Mouse (Mus musculus) brain, embryonic 18.5 days (tissue): ENCODE data around the gene Gdf3.
A peak's percentile ranks its signal among the peaks of the same experiment; 100 is the strongest.

Experiments
- DNase-seq: peaks from one replicate; pipeline ENCODE4 v3.0.0-alpha.2; 2012; ENCODE audit warnings: low read depth, low spot score

Gene Gdf3

DNA sequence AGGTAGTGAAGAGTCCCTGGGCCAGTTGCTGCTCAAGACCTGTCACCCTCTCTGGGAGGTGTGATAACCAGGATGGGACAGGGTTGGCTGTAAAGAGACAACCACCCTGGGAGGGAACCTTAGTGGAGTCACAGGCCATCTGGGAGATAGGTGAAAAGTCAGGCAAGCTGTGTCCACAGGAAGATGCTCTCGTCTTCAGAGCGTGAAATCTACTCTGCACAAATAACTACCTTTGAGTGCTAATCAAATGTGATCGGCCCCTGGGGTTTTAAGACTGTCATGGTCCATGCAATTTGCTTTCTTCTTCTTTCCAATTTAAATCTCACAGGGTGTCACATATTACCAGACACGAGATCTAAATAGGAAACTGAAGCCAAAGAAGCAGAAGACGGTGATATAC lies 40.8 kb downstream of the Gdf3 start:
- no peak for DNase-seq

DNA sequence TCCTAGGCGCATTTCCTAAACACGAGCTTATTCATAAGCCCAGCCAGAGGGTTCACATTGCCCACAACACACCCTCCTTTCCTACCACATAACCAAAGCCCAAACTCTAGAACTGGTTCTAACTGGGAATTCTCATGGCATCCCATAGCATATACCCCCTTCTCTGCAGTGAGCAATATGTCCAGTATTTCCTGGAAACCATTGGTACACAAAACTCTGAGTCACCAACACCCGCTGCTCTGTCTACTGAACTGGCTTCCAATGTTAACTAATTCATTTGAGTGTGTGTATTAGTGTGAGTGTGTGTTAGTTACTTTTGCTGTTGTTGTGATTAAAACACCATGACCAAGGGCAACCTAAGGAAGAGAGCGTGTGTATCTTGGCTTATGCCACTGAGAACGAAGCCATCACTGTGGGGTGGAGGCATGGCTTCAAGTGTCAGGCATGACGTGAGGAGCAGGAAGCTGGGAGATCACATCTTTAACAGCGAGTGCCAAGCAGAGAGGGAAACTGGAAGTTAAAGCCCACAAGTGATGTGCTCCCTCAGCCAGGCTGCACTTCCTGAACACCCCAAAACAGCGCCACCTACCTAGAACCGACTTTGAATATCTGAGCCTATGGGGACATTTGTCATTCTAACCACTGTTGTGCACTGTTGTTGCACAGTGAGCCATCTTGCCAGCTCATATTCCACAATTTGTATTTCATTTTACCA lies 44.7 kb downstream of the Gdf3 start:
- no peak for DNase-seq

DNA sequence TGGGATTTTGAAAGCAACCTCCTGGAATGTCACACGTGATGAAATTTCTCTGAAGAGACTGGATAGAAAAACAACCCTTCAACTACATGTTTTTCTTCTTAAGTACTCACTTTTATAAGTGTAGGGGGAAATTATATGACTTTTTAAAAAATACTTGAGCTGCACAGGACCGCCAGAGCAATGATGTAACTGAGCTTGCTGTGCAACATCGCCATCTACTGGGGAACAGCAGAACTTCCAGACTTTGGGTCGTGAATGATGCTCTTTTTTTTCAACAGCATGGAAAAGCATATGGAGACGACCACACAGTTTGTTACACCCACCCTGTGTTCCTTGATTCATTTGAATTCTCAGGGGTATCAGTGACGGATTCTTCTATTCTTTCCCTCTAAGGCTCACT lies 47.4 kb downstream of the Gdf3 start:
- peak; percentile 40 for DNase-seq

- no peak for DNase-seq
Observed at GRCm38 (mm10) chr6:122561005-122561404, 48.9 kb downstream of the Gdf3 start.

- peak; percentile 66 for DNase-seq
Observed at GRCm38 (mm10) chr6:122560427-122560826, 49.5 kb downstream of the Gdf3 start.

DNA sequence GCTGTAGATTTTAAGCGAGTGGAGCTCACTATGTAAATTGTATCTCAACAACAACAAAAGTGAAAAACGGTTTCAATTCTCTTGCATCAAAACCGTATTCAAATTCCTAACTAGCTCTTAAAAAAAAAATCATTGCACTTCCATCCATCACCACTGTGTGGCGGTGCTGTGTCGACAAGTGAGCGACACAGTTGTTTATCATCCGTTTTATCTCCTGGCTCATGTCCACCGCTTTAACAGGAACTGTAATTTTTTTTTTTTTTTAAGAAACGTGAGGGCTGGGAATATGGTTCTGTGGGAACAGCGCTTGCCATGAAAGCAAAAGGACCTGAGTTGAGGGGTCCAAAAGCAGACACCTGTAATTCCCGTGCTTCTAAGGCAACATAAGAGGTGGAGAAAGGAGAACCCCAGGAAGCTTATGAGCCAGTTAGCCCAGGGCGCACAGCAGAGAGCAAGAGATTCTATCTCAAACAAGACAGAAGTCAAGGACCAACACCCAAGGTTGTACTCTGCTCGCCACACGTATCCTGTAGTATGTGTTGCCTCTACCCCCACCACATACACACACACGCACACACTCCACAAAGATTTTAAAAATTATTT lies 52.8 kb downstream of the Gdf3 start:
- DNase-seq: peak; percentile 60
